Mouse (Mus musculus) skeletal muscle tissue, adult 2 months (tissue): ENCODE data around the gene Tmem160.
A peak's percentile ranks its signal among the peaks of the same experiment; 100 is the strongest.

Source experiments
- DNase-seq: peaks from one replicate; pipeline ENCODE4 v3.0.0-alpha.2; 2012; ENCODE audit warnings: low read depth, low spot score

Tmem160 gene

GRCm38 (mm10) chr7:16491759-16492158, 39.2 kb downstream of the Tmem160 start:
- peak; percentile 40 for DNase-seq

GRCm38 (mm10) chr7:16492211-16492610, 39.6 kb downstream of the Tmem160 start:
- no peak for DNase-seq

- DNase-seq = no peak
Observed at GRCm38 (mm10) chr7:16493361-16493760, 40.8 kb downstream of the Tmem160 start.

- DNase-seq = no peak
Observed at GRCm38 (mm10) chr7:16496260-16496659, 43.7 kb downstream of the Tmem160 start.

- no peak for DNase-seq
Observed at GRCm38 (mm10) chr7:16499671-16500104, 47.1 kb downstream of the Tmem160 start.

GRCm38 (mm10) chr7:16501571-16501970, 49.0 kb downstream of the Tmem160 start:
- DNase-seq = no peak

- DNase-seq = no peak
Observed at GRCm38 (mm10) chr7:16504573-16505225, 52.1 kb downstream of the Tmem160 start.
